Mouse (Mus musculus): ENCODE data around the gene Apoc4.

DNA sequence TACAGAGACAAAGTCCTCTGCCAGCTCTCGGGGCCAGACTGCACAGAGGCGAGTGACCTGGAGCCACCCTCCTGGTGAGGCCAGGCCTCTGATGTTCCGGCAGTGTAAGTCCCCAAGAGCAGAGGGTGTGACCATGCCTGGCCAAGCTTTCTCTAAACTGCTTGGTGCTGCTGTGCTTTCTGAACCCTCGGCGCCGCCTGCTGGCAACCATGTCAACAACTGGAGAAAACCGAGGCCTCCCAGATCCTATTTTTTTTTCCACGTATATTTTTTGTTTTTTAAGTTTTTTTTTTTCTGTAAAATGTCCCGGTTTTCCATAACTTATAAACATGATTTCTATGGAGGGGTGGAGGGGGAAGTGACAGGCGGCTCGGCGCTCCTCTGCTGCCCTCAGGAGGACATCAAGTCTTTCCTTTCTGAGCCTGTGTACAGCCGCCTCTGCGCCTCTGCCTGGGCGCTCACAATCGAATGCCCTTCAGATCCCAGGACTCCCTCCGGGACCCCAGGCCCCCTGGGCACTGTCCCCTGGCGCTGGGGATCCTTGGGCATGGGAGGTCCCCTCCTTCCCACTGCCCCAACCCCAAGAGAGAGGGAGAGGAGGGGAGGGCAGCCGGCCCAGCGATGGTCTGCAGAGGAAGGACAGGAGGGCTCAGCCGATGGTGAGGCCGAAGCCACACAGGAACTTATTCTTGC is 19.9 kb upstream of the Apoc4 start:
- TF ChIP-seq CTCF (IDR thresholded peaks at IDR 0.05; ENCODE audit: low read depth) (peak; percentile 84), EP300 (optimal IDR thresholded peaks at IDR 0.05) (no peak)

Data from stomach, postnatal 0 days (tissue).